Mouse (Mus musculus): ENCODE data around the gene Eps8l3.

DNA sequence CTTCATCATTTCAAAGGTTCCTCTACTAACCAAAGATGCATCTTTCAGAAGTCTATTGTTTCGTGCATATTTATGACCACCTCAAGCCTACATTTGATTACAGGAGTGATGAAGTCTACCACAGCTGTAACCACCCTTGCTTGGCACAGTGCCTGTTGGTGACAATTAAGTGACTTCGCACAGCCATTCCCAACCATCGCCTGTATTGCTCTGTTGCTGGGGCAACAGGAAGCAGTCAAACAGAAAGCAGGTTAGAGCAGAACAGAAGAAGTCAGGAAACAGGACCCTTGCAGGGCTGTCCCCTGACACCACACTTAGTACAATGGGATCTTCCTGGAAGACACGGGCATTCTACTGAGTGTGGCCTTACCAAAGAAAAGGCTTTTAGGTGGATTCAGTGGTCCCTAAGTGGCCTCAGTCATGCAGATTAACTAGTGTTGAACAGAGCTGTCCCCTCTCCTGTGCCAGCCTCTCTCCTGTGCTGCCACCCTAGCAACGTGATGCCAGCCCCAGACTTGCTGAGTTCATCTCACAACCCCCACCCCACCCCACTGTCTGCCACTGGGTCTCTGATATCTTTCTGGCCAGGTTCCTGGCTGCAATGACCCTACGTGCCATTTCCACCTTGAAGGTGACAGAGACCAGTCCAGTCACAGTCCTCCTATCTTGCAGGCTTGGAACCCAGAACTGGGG is 27.9 kb upstream of the Eps8l3 start:
- no peak for TF ChIP-seq CTCF (IDR thresholded peaks at IDR 0.05; ENCODE audit: control insufficient read depth, insufficient read depth, insufficient replicate concordance, low read depth, low read length)
- no peak for TF ChIP-seq POLR2A (IDR thresholded peaks at IDR 0.05; ENCODE audit: control insufficient read depth, low read depth, low read length)
